Mouse (Mus musculus): ENCODE data around the gene Mon2.

The Mon2 gene

DNA sequence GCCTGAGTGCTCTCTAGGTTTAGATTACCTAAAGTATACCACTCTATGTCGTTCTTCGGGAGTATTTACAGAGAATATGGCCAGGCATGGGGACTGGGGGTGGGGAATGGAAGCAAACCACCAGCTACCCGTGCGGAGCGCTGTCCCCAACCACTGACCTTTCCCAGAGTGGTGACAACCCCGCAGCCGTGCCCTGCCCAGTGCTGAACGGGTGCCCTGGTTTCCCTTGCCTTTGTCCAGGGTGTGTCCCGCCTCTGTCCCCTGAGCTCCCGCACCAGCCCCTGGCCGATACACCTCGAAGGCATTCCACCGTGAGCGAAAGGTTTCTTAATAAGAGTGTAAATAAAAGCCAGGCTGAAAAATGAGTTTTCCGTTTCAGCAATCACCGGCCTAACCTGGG, 115.6 kb downstream of the Mon2 start:
- DNase-seq = no peak

DNA sequence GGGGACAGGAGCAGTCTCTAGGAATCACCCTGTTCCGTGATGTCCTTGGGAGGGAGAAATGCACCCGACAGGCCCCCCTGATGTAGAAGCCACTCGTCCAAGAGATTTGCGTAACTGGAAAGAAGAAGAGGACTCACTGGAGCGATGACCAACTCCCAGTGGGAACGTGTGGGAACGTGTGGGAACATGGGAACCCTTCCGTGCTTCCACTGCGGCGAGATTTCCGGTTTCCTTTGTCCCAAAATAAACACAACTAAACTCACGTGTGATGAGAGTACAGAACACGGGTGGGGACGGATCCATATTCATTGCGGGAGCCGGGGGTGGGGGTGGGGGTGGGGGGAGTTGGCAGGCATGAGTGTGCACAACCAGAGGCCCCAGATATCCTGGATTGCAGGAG, 116.1 kb downstream of the Mon2 start:
- no peak for DNase-seq

DNA sequence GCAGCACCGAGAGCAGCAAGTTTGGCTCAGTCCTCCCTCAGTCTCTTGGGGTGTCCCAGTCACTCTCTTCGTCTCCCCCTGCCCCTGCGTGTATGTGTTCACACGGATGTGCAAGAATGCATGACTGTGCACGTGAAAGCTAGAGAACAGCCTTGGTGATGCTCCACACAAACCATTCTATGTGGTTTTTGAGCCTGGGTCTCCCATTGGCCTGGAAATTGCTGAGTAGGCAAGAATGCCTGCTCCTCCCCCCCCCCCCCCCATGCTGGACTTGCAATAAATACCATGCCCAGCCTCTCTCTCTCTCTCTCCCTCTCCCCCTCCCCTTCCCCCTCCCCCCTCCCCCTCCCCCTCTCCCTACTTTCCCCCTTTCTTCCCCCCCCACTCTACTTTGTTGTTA, 117.6 kb downstream of the Mon2 start:
- DNase-seq = no peak

DNA sequence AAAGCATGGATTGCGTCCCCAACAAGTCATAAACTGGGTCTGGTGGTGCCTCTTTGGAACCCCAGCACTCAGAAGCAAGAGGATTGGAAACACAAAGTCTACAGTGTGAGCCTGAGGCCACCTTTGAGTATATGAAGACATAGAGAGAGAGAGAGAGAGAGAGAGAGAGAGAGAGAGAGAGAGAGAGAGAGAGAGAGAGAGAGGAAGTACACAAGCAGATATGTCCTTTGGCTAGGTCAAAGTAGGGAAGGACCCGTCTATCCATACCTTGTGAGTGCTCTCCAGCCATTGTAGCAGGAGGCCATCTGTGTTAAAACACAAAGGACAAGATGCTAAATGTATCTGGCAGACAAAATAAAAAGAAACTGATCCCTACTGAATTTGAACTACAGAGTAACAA, 118.4 kb downstream of the Mon2 start:
- no peak for DNase-seq

DNA sequence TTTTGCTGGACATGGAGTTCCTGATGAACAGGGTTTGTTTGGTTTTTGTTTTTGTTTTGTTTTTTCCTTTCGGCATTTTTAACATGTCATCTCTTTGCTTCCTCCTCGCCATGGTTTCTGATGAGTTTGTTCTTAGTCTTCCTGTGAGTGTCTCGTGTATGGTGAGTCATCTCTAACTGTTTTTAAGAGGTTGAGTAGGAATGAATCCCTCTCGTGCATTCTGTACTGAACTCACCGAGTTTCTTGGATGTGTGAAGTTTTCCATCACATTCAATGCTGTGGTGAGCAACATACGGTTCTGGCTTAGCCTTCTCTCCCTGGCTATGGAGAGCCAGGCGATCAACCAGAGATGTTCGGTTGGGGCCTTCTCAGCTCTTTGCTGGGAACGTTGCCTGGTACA, 122.7 kb downstream of the Mon2 start:
- no peak for DNase-seq

DNA sequence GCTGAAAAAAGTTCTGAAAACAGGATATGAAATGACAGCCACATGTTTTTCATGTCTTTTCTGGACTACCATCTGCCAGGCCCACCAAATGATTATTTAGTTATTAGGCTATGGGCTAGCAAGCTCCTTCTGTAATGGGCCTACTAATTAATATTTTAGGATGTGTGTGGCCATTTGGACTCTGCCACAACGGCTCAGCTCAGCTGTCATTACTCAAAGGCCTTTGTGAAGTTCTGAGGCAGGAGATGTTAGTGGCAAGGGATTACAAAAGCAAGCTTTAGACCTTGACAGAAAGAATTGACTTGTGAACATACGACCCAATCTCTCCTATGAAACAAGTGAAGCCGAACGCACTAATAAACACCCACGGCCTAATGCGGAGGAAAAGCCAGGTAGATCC, 125.3 kb downstream of the Mon2 start:
- DNase-seq = no peak

DNA sequence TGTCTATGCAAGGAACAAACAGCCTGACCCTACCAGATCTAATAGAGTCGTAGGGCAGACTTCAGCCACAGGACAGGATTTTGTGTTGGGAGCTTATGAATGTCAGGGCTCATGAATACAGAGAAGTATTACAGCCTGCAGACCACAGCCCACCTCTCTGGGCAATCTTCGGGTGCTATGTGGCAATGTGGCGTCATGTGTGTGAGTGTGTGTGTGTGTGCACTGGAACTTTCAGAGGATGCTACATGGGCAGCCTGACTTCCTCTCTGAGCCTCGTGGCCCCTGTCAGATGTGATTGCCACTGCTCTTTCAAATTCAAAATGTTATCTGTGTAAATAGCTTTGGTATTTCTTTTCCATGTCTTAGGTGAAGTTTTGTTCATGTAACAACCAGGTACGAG, 131.4 kb downstream of the Mon2 start:
- DNase-seq = no peak

DNA sequence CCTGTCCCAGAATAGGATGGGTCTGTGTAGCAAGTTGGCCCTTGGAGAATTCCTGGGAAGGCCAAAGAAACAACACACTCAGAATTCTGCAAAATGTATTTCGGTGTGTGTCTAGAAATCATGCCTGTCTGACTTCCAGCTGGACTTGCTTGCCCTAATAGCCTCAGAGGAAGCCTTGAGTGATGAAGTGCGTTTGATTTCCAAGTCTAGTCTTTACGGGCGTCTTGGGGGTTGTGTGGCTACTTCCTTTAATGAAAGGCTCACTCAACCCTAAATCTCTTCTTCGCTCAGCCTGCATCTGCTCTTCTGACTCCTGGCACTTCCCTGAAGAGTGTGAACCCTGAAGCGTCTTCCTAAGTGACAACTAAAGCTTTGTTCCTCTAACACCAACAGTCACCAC, 132.5 kb downstream of the Mon2 start:
- no peak for DNase-seq

DNA sequence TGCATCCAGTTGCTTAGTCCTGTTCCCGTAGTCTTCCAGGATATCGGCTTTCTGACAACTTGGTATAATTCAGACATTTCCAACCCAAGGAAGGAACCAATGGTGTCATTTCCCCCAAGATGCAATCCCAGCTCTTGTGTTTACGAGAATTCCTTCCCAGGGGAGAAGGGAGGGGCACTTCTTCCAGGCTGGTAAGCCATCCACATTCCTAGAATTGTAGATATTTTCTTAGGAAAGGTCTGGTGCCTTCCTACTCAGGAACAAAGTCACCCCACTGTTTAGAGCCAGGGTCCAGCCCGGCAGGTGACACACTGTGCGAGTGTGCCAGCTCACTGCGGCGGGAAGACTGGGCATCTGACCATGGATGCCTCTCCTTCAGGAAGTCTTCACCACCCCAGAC, 133.5 kb downstream of the Mon2 start:
- no peak for DNase-seq

Data from kidney, postnatal 10 days (tissue).